Mouse (Mus musculus): ENCODE results near the gene Slc7a1. TPM values are rescaled to one million over a fixed set of nuclear protein-coding genes. Genes with fewer than 3 reads are reported as not detected.
"Not testable (repeated sequence)": the region's sequence is repeated elsewhere in the genome, so short reads cannot be mapped to it uniquely, and the experiment has no call there.

The Slc7a1 gene
- polyA plus RNA-seq, 1 experiment from 2014 or later = 33.7 TPM

- POLR2A ChIA-PET = interaction anchor here (0.6 kb wide), 1 partner anchor 452 kb away, joined by 4 read pairs; no protein-coding TSS in a partner anchor
- ATAC-seq (peak; percentile 26), DNase-seq (ENCODE audit: low read depth, low spot score) (no peak)
- H3K27me3 ChIP-seq = no peaks in the 10 kb centered on the region
- in situ Hi-C loops (cut with MboI; ENCODE audit: low pct_unique_long_range_greater_than_20kb) = no loop called here
- no peak for TF ChIP-seq CTCF (IDR thresholded peaks at IDR 0.05)
- CTCF ChIA-PET = interaction anchor here (1.3 to 1.6 kb wide), 4 partner anchors 9 to 109 kb away, joined by 4 to 9 read pairs (median 6); no protein-coding TSS in a partner anchor
Measured at GRCm38 (mm10) chr5:148342061-148342741, 57.5 kb downstream of the Slc7a1 start.

GRCm38 (mm10) chr5:148339126-148339525, 60.6 kb downstream of the Slc7a1 start:
- in situ Hi-C loops (cut with MboI; ENCODE audit: low pct_unique_long_range_greater_than_20kb) = loop anchor here (5.0 to 10.0 kb wide), 2 partner anchors 108 to 286 kb away; no protein-coding TSS in a partner anchor
- ChIA-PET CTCF (interaction anchor here (1.1 kb wide), 1 partner anchor 112 kb away, joined by 3 read pairs; no protein-coding TSS in a partner anchor), POLR2A (no interaction called here)

GRCm38 (mm10) chr5:148332622-148332974, 67.1 kb downstream of the Slc7a1 start:
- CTCF ChIA-PET = interaction anchor here (0.6 to 9.7 kb wide), 22 partner anchors 9 to 219 kb away, joined by 3 to 181 read pairs (median 5); partner anchors contain the start of gene Slc7a1
- DNase-seq (ENCODE audit: low read depth, low spot score) = peak; percentile 54
- POLR2A ChIA-PET = interaction anchor here (0.7 to 1.4 kb wide), 4 partner anchors 26 to 118 kb away, joined by 3 to 5 read pairs (median 3); no protein-coding TSS in a partner anchor
- in situ Hi-C loops (cut with MboI; ENCODE audit: low pct_unique_long_range_greater_than_20kb) = loop anchor here (5.0 to 10.0 kb wide), 2 partner anchors 65 to 292 kb away; partner anchors contain the start of gene Slc7a1
- TF ChIP-seq CTCF (IDR thresholded peaks at IDR 0.05) = peak; percentile 93
- no peaks in the 10 kb centered on the region for H3K27me3 ChIP-seq
- peak; percentile 80 for ATAC-seq

More at GRCm38 (mm10) chr5:148339126-148339525, 60.6 kb downstream of the Slc7a1 start:
- DNase-seq (ENCODE audit: low read depth, low spot score) (no peak), ATAC-seq (no peak)
- no peaks in the 10 kb centered on the region for H3K27me3 ChIP-seq
- TF ChIP-seq CTCF (IDR thresholded peaks at IDR 0.05) = no peak

- DNase-seq (ENCODE audit: low read depth, low spot score) (no peak), ATAC-seq (no peak)
- no peak for TF ChIP-seq CTCF (IDR thresholded peaks at IDR 0.05)
- in situ Hi-C loops (cut with MboI; ENCODE audit: low pct_unique_long_range_greater_than_20kb) = loop anchor here (5.0 to 10.0 kb wide), 2 partner anchors 65 to 293 kb away; partner anchors contain the start of gene Slc7a1
- ChIA-PET POLR2A (interaction anchor here (0.6 to 1.4 kb wide), 5 partner anchors 26 to 232 kb away, joined by 3 to 5 read pairs (median 3); no protein-coding TSS in a partner anchor), CTCF (interaction anchor here (0.7 to 9.7 kb wide), 17 partner anchors 9 to 220 kb away, joined by 3 to 181 read pairs (median 6); partner anchors contain the start of gene Slc7a1)
- H3K27me3 ChIP-seq = no peaks in the 10 kb centered on the region
Measured at GRCm38 (mm10) chr5:148331926-148332621, 67.6 kb downstream of the Slc7a1 start.

GRCm38 (mm10) chr5:148331229-148331776, 68.4 kb downstream of the Slc7a1 start:
- DNase-seq (ENCODE audit: low read depth, low spot score) = no peak
- H3K27me3 ChIP-seq = no peaks in the 10 kb centered on the region
- in situ Hi-C loops (cut with MboI; ENCODE audit: low pct_unique_long_range_greater_than_20kb) = loop anchor here (5.0 to 10.0 kb wide), 2 partner anchors 66 to 293 kb away; partner anchors contain the start of gene Slc7a1
- TF ChIP-seq CTCF (IDR thresholded peaks at IDR 0.05) = no peak
- ChIA-PET CTCF (interaction anchor here (1.7 to 9.7 kb wide), 3 partner anchors 15 to 119 kb away, joined by 6 to 181 read pairs (median 18); no protein-coding TSS in a partner anchor), POLR2A (interaction anchor here (0.7 kb wide), 1 partner anchor 238 kb away, joined by 3 read pairs; no protein-coding TSS in a partner anchor)
- no peak for ATAC-seq

GRCm38 (mm10) chr5:148328982-148329381, 70.7 kb downstream of the Slc7a1 start:
- H3K27me3 ChIP-seq = no peaks in the 10 kb centered on the region
- in situ Hi-C loops (cut with MboI; ENCODE audit: low pct_unique_long_range_greater_than_20kb) = loop anchor here (10.0 kb wide), 1 partner anchor 466 kb away; no protein-coding TSS in a partner anchor
- no peak for DNase-seq (ENCODE audit: low read depth, low spot score)
- POLR2A ChIA-PET = no interaction called here
- no peak for TF ChIP-seq CTCF (IDR thresholded peaks at IDR 0.05)
- CTCF ChIA-PET = interaction anchor here (9.7 kb wide), 1 partner anchor 122 kb away, joined by 181 read pairs; no protein-coding TSS in a partner anchor
- ATAC-seq = no peak

GRCm38 (mm10) chr5:148326295-148326694, 73.4 kb downstream of the Slc7a1 start:
- POLR2A ChIA-PET; DNase-seq (ENCODE audit: low read depth, low spot score); H3K27me3 ChIP-seq; ATAC-seq: not testable (repeated sequence)
- in situ Hi-C loops (cut with MboI; ENCODE audit: low pct_unique_long_range_greater_than_20kb) = loop anchor here (10.0 kb wide), 1 partner anchor 469 kb away; no protein-coding TSS in a partner anchor
- CTCF ChIA-PET = interaction anchor here (0.9 to 2.3 kb wide), 6 partner anchors 9 to 223 kb away, joined by 3 to 9 read pairs (median 4); no protein-coding TSS in a partner anchor

- in situ Hi-C loops (cut with MboI; ENCODE audit: low pct_unique_long_range_greater_than_20kb) = loop anchor here (10.0 kb wide), 1 partner anchor 469 kb away; no protein-coding TSS in a partner anchor
- TF ChIP-seq CTCF (IDR thresholded peaks at IDR 0.05) = peak; percentile 93
- CTCF ChIA-PET = interaction anchor here (0.7 to 2.3 kb wide), 12 partner anchors 10 to 224 kb away, joined by 3 to 12 read pairs (median 4); no protein-coding TSS in a partner anchor
- DNase-seq (ENCODE audit: low read depth, low spot score) (no peak), ATAC-seq (no peak)
- POLR2A ChIA-PET = interaction anchor here (1.5 kb wide), 1 partner anchor 11 kb away, joined by 4 read pairs; no protein-coding TSS in a partner anchor
- no peaks in the 10 kb centered on the region for H3K27me3 ChIP-seq
Measured at GRCm38 (mm10) chr5:148325317-148325885, 74.3 kb downstream of the Slc7a1 start.

- ATAC-seq (no peak), DNase-seq (ENCODE audit: low read depth, low spot score) (no peak)
- in situ Hi-C loops (cut with MboI; ENCODE audit: low pct_unique_long_range_greater_than_20kb) = no loop called here
- H3K27me3 ChIP-seq = no peaks in the 10 kb centered on the region
- CTCF ChIA-PET = no interaction called here
- POLR2A ChIA-PET = no interaction called here
- TF ChIP-seq CTCF (IDR thresholded peaks at IDR 0.05) = no peak
Measured at GRCm38 (mm10) chr5:148314931-148315330, 84.8 kb downstream of the Slc7a1 start.
